Mouse (Mus musculus): ENCODE measurements around the gene Nr1d2. TPM values are rescaled to one million over a fixed set of nuclear protein-coding genes. Genes with fewer than 3 reads are reported as not detected.
"Not testable (repeated sequence)": the region's sequence is repeated elsewhere in the genome, so short reads cannot be mapped to it uniquely, and the experiment has no call there.

Nr1d2 gene
- polyA plus RNA-seq, 2 experiments = 0.85 to 1.3 TPM

GRCm38 (mm10) chr14:18217158-18217557 lies 21.8 kb downstream of the Nr1d2 start:
- no peak overlapping the region for H3K4me2 ChIP-seq (ENCODE audit: low read depth)
- H3K4me1 ChIP-seq (replicated peaks; ENCODE audit: control insufficient read depth in 2 of 2, insufficient read depth in 2 of 2, low read length in 1 of 2) = no peaks in the 10 kb centered on the region
- no peak overlapping the region for H3K4me3 ChIP-seq (ENCODE audit: insufficient read depth in 1 of 2, low read depth in 2 of 2, low read length in 2 of 2)
- 61% methylated on average over 1 of the region's 1 CpGs for WGBS (ENCODE audit: insufficient replicate concordance)
- DNase-seq (ENCODE audit: low read depth in 3 of 3, low spot score in 3 of 3) = no peak
- no peak for ATAC-seq (ENCODE audit: insufficient read depth)
- H3K36me3 ChIP-seq (replicated peaks; ENCODE audit: control insufficient read depth, insufficient read depth, low read depth) = no peaks in the 10 kb centered on the region
- H3K9me3 ChIP-seq (ENCODE audit: control insufficient read depth, low read length) = no peaks in the 10 kb centered on the region
- H3K27me3 ChIP-seq (ENCODE audit: control insufficient read depth, insufficient read depth, low read length) = no peaks in the 10 kb centered on the region
- TF ChIP-seq CTCF (IDR thresholded peaks at IDR 0.05; ENCODE audit: low read depth) (no peak), EP300 (IDR thresholded peaks at IDR 0.05; ENCODE audit: low read depth) (no peak)
- no peak overlapping the region for H3K27ac ChIP-seq
- no peak overlapping the region for H3K9ac ChIP-seq (replicated peaks)

DNA sequence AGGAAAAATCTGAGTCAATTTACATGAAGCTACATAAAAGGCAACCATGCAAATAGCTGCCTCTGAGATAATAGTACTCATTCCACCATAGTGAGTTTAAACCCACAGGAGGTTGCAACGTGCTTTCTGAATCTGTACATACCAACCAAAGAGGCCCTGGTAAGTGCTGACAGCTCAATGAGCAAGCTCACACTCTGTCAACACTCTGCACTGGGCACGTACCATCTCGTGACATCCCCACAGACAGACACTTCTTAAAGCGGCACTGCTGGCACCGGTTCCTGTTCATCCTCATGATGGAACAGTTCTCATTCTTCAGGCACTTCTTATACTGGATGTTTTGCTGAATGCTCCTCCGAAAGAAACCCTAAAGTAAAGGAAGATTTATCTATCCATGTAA lies 22.5 kb downstream of the Nr1d2 start:
- Histone ChIP-seq H3K4me3 (ENCODE audit: insufficient read depth in 1 of 2, low read depth in 2 of 2, low read length in 2 of 2) (no peak overlapping the region), H3K27ac (no peak overlapping the region), H3K9me3 (ENCODE audit: control insufficient read depth, low read length) (no peaks in the 10 kb centered on the region), H3K27me3 (ENCODE audit: control insufficient read depth, insufficient read depth, low read length) (no peaks in the 10 kb centered on the region), H3K4me1 (replicated peaks; ENCODE audit: control insufficient read depth in 2 of 2, insufficient read depth in 2 of 2, low read length in 1 of 2) (no peaks in the 10 kb centered on the region), H3K36me3 (replicated peaks; ENCODE audit: control insufficient read depth, insufficient read depth, low read depth) (no peaks in the 10 kb centered on the region), H3K9ac (replicated peaks) (no peak overlapping the region), H3K4me2 (ENCODE audit: low read depth) (no peak overlapping the region)
- TF ChIP-seq CTCF (IDR thresholded peaks at IDR 0.05; ENCODE audit: low read depth) (no peak), EP300 (IDR thresholded peaks at IDR 0.05; ENCODE audit: low read depth) (no peak)
- WGBS (ENCODE audit: insufficient replicate concordance) = 82% methylated on average over 6 of the region's 6 CpGs
- no peak for DNase-seq (ENCODE audit: low read depth in 3 of 3, low spot score in 3 of 3)
- ATAC-seq (ENCODE audit: insufficient read depth) = no peak

- Histone ChIP-seq H3K4me1 (replicated peaks; ENCODE audit: control insufficient read depth in 2 of 2, insufficient read depth in 2 of 2, low read length in 1 of 2) (no peaks in the 10 kb centered on the region), H3K27me3 (ENCODE audit: control insufficient read depth, insufficient read depth, low read length) (no peaks in the 10 kb centered on the region), H3K27ac (no peak overlapping the region), H3K36me3 (replicated peaks; ENCODE audit: control insufficient read depth, insufficient read depth, low read depth) (no peaks in the 10 kb centered on the region), H3K4me2 (ENCODE audit: low read depth) (no peak overlapping the region), H3K9me3 (ENCODE audit: control insufficient read depth, low read length) (no peaks in the 10 kb centered on the region), H3K4me3 (ENCODE audit: insufficient read depth in 1 of 2, low read depth in 2 of 2, low read length in 2 of 2) (no peak overlapping the region), H3K9ac (replicated peaks) (no peak overlapping the region)
- 68% methylated on average over 3 of the region's 3 CpGs for WGBS (ENCODE audit: insufficient replicate concordance)
- TF ChIP-seq CTCF (IDR thresholded peaks at IDR 0.05; ENCODE audit: low read depth) = peak; percentile 61
- no peak for TF ChIP-seq EP300 (IDR thresholded peaks at IDR 0.05; ENCODE audit: low read depth)
- no peak for DNase-seq (ENCODE audit: low read depth in 3 of 3, low spot score in 3 of 3)
- no peak for ATAC-seq (ENCODE audit: insufficient read depth)
Measured at GRCm38 (mm10) chr14:18210795-18211194, 28.1 kb downstream of the Nr1d2 start.

DNA sequence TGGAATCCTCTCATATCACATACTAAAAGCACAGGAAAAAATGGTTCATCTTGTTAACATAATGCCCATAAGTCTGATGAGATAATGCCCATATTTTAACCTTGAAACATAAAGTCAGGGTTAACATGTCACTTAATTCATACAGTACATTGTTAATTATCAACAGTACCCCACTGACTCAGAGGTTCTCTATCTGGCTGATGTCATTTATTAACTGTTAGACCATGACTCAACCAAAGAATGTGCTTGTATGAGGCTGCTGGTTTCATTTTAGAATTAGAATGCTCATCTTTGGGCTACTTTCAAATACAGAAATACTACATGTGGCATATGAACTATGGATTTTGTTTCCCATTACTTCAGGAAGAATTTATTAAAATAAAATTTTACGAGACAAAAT lies 34.6 kb downstream of the Nr1d2 start:
- not testable (repeated sequence) for H3K27me3 ChIP-seq (ENCODE audit: control insufficient read depth, insufficient read depth, low read length); H3K27ac ChIP-seq; DNase-seq (ENCODE audit: low read depth in 3 of 3, low spot score in 3 of 3); H3K9me3 ChIP-seq (ENCODE audit: control insufficient read depth, low read length); ATAC-seq (ENCODE audit: insufficient read depth); H3K9ac ChIP-seq (replicated peaks); H3K36me3 ChIP-seq (replicated peaks; ENCODE audit: control insufficient read depth, insufficient read depth, low read depth); H3K4me3 ChIP-seq (ENCODE audit: insufficient read depth in 1 of 2, low read depth in 2 of 2, low read length in 2 of 2); H3K4me1 ChIP-seq (replicated peaks; ENCODE audit: control insufficient read depth in 2 of 2, insufficient read depth in 2 of 2, low read length in 1 of 2); H3K4me2 ChIP-seq (ENCODE audit: low read depth)
- 63% methylated on average over 1 of the region's 1 CpGs for WGBS (ENCODE audit: insufficient replicate concordance)

GRCm38 (mm10) chr14:18201413-18201812 lies 37.5 kb downstream of the Nr1d2 start:
- WGBS (ENCODE audit: insufficient replicate concordance) = 58% methylated on average over 5 of the region's 5 CpGs

More at GRCm38 (mm10) chr14:18201413-18201812, 37.5 kb downstream of the Nr1d2 start:
- Histone ChIP-seq H3K27ac (no peak overlapping the region), H3K4me2 (ENCODE audit: low read depth) (no peak overlapping the region), H3K9ac (replicated peaks) (no peak overlapping the region), H3K9me3 (ENCODE audit: control insufficient read depth, low read length) (no peaks in the 10 kb centered on the region), H3K36me3 (replicated peaks; ENCODE audit: control insufficient read depth, insufficient read depth, low read depth) (no peaks in the 10 kb centered on the region), H3K4me1 (replicated peaks; ENCODE audit: control insufficient read depth in 2 of 2, insufficient read depth in 2 of 2, low read length in 1 of 2) (no peaks in the 10 kb centered on the region), H3K4me3 (ENCODE audit: insufficient read depth in 1 of 2, low read depth in 2 of 2, low read length in 2 of 2) (no peak overlapping the region), H3K27me3 (ENCODE audit: control insufficient read depth, insufficient read depth, low read length) (no peaks in the 10 kb centered on the region)
- TF ChIP-seq EP300 (IDR thresholded peaks at IDR 0.05; ENCODE audit: low read depth) = no peak
- ATAC-seq (ENCODE audit: insufficient read depth) = no peak
- no peak for DNase-seq (ENCODE audit: low read depth in 3 of 3, low spot score in 3 of 3)

All from liver, embryonic 14.5 days (tissue).